Mouse (Mus musculus) forebrain, embryonic 15.5 days (tissue): ENCODE measurements at regions not wholly inside any gene's neighbourhood (a gene's known extent, or its start where the extent isn't known, plus 50 kb on each side); places are given as distances from the start of the nearest gene placed in this dataset.

Experiments
- ATAC-seq: fragments of 200-750 bp; cut with Nextera tagmentation; replicated peaks from 2 replicates; pipeline ENCODE4 v1.8.0; 2017; ENCODE audit warnings: mild to moderate bottlenecking, moderate TSS enrichment, moderate library complexity
- H3K27ac ChIP-seq: fragments of 300-500 bp; sonication (generic); replicated peaks from 2 replicates; pipeline ENCODE4 v1.5.1; 2015; ENCODE audit warnings: mild to moderate bottlenecking, inconsistent platforms
- H3K27me3 ChIP-seq: fragments of 300-500 bp; sonication (generic); 2 replicates; pipeline ENCODE4 v1.6.1; 2015; ENCODE audit warnings: inconsistent platforms
- H3K36me3 ChIP-seq: fragments of 300-500 bp; sonication (generic); 2 replicates; pipeline ENCODE4 v1.6.1; 2015; ENCODE audit warnings: mild to moderate bottlenecking, inconsistent platforms
- H3K4me1 ChIP-seq: fragments of 300-500 bp; sonication (generic); 2 replicates; pipeline ENCODE4 v1.6.1; 2015; ENCODE audit warnings: inconsistent platforms
- H3K4me2 ChIP-seq: fragments of 300-500 bp; sonication (generic); replicated peaks from 2 replicates; pipeline ENCODE4 v1.6.1; 2015; ENCODE audit warnings: mild to moderate bottlenecking, inconsistent platforms
- H3K4me3 ChIP-seq: fragments of 300-500 bp; sonication (generic); 2 replicates; pipeline ENCODE4 v1.5.1; 2015; ENCODE audit warnings: mild to moderate bottlenecking, inconsistent platforms
- H3K9ac ChIP-seq: fragments of 300-500 bp; sonication (generic); replicated peaks from 2 replicates; pipeline ENCODE4 v1.6.1; 2015; ENCODE audit warnings: mild to moderate bottlenecking, inconsistent platforms
- H3K9me3 ChIP-seq: fragments of 300-500 bp; sonication (generic); 2 replicates; pipeline ENCODE4 v1.6.1; 2016; ENCODE audit warnings: inconsistent platforms
- WGBS: fragments of 180-500 bp; shearing (Covaris S2); methylation state at CpG from one replicate; pipeline ENCODE4 v1.1.7; 2015; ENCODE audit warnings: mixed read lengths; 5-methylcytosine and 5-hydroxymethylcytosine counted together

DNA sequence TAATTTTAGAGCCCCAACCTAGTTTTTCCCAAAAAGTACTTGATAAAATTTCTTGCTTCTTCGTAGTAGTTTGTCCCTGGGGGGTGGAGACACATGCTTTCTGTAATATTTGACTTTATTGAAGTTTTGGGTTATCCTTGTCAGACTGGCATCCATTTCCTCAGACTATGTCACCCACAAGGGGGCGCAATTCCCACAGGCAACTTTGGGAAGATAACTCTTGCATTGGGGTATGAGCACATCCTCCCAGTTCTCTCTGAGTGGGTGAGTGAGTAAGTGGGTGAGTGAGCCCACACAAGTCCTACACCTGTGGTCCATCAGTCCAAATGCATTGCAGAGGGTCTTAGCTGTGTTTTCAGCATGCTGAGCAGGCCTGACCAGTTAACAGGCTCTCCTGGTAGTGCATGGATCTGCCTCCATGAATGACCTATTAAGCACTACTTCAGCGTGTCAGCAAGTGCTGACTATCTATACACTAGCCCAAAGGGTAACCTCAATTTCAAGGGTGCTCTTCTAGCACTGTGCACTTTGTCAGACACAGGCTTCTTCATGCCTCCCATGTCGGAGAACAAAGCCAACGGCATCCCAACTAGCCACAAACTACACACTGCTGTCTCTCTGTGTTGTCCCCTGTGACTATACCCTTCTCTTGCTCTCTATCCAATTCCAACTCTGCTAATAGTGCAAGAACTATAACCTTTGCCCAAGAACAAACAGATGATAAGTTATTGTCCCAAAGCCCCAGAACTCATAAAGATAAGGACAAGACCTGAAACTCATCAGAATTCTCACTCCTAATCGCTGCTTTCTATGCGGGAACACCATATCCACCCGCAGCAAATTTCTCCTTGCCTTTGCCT, 275.6 kb upstream of the Tsc22d2 start:
- Histone ChIP-seq H3K4me2 (no peak overlapping the region), H3K9ac (no peak overlapping the region), H3K36me3 (no peaks in the 10 kb centered on the region), H3K9me3 (no peaks in the 10 kb centered on the region), H3K27ac (no peak overlapping the region), H3K4me1 (peaks cover 10% of the 10 kb centered on the region), H3K4me3 (no peak overlapping the region), H3K27me3 (no peaks in the 10 kb centered on the region)
- no peak for ATAC-seq
- 81% methylated on average over 8 of the region's 8 CpGs for WGBS

DNA sequence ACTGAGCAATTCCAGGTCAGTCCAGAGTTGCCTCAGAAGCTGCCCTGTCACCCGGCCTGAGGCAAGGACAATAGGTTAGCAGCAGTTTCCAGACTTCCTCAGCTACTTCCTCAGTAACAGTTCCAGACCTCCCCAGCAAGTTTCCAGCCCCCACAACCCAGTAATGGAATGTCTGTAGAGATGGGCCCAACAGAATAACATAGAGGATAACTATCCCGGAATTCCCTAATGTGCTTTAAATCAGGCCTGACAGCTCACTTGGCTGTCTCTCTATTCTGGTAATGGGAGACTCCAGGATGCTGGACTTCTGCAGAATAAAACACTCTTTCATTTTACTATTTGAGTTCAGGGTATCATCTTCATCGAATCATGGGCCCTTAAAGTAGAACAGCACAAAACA, 268.4 kb upstream of the Tsc22d2 start:
- 64% methylated on average over 3 of the region's 3 CpGs for WGBS
- H3K36me3 ChIP-seq = no peaks in the 10 kb centered on the region

DNA sequence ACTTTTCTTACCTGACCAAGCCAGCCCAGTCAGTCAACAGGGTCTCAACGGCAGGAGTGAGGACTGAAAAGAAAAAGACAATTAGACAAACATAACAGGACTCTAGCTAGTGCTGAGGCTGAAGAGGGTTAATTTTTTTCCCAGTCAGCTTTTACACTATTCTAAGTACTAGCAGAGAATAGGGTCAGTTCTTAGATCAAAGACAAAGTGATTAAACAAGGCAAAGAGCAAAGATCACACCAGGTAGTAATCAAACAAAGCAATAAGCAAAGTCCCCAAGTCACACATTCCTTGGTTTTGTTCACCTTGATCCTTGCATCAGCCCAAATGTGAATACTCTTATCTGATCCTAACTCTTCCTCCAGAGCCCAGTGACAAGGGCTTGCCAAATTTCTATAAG, 267.8 kb upstream of the Tsc22d2 start:
- Histone ChIP-seq H3K4me3 (no peak overlapping the region), H3K4me2 (no peak overlapping the region), H3K27ac (no peak overlapping the region), H3K4me1 (no peaks in the 10 kb centered on the region), H3K9me3 (no peaks in the 10 kb centered on the region), H3K9ac (no peak overlapping the region), H3K27me3 (no peaks in the 10 kb centered on the region), H3K36me3 (no peaks in the 10 kb centered on the region)
- ATAC-seq = no peak
- 50% methylated on average over 1 of the region's 1 CpGs for WGBS

More for the DNA sequence above, 268.4 kb upstream of the Tsc22d2 start:
- Histone ChIP-seq H3K27me3 (no peaks in the 10 kb centered on the region), H3K4me1 (no peaks in the 10 kb centered on the region), H3K9me3 (no peaks in the 10 kb centered on the region), H3K27ac (no peak overlapping the region), H3K4me2 (no peak overlapping the region), H3K4me3 (no peak overlapping the region), H3K9ac (no peak overlapping the region)
- ATAC-seq = no peak

DNA sequence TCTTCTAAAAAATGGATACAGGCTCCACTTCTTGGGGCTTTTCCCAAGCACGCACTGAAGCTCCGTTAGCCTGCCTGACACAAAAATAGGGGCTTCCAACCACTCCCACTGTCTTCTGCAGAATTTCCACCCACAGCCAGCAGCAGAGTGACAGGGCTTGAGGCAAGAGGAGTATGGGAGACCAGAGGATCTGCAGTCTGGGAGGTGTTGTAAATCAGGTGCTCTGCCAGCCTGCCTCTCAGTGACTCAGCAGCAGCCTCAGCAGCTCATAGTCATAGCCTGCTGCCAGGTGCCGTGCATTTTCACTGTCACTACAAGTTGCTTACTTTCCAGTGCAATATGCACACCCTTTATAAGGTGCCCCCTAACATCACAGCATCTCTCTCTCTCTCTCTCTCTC, 261.4 kb upstream of the Tsc22d2 start:
- Histone ChIP-seq H3K27me3 (no peaks in the 10 kb centered on the region), H3K9me3 (no peaks in the 10 kb centered on the region)
- 85% methylated on average over 3 of the region's 3 CpGs for WGBS

DNA sequence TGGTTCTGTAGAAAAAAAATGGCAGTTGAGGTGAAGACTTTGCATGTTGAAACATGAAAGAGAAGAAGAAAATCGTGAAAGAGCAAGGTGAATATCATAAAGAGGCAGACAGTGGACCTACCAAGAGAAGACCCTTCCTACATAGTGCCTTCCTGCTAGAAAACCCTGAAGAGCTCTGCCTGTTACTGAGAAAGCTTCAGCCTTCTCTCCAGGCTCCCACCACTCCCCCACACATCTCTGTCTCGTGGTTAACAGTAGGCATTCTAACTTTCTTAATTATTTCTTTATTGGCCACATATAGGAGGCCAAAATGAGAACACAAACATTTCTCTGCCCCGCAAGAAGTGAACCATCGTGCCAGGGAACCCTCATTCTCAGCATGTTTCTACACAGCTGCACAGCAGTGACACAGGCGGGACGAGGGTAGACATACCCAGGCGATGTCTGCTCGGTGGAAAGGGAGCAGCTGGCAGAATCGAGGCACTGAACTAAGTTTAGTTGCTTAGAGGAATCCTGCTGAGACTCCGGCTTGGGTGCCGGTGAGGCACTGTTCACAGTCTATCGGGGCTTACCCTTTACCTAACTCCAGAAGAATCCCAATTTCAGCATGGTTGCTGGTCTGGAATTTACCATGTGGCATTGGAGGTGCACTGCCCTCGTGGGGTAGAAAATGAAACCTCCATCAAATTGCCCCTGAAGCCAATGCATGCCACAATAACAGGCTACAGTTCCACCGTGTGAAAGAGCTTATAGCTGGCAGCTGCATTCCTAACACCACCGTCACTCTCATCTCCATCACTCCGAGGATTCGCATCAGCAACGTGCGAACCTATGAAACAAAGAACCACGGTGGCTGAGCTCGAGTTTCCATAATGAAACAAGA, 260.4 kb upstream of the Tsc22d2 start:
- no peak for ATAC-seq

More for the DNA sequence above, 261.4 kb upstream of the Tsc22d2 start:
- H3K4me2 ChIP-seq = no peak overlapping the region
- no peaks in the 10 kb centered on the region for H3K4me1 ChIP-seq
- H3K4me3 ChIP-seq = no peak overlapping the region
- no peak overlapping the region for H3K9ac ChIP-seq
- no peak overlapping the region for H3K27ac ChIP-seq
- no peak for ATAC-seq
- H3K36me3 ChIP-seq = no peaks in the 10 kb centered on the region

DNA sequence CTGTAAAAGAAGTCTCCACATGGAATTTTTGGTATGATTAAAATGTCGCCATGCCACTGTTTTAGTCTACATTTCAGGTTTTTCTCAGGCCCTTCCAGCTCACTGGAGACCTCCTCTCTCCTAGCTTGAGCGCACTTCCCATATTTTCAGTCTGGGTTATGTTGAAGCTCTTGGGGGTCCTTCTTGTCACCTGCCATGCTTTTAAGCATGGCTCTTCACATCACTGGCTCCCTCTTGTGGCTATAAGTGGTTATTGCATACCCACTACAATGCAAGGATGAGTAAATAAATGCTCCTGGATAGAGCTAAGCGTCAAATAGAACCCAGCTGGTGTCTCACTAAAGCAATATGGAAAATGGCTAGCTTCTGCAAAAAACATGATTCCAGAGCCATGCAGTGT, 255.1 kb upstream of the Tsc22d2 start:
- Histone ChIP-seq H3K36me3 (no peaks in the 10 kb centered on the region), H3K4me1 (no peaks in the 10 kb centered on the region), H3K9ac (no peak overlapping the region), H3K9me3 (no peaks in the 10 kb centered on the region), H3K4me3 (no peak overlapping the region), H3K27me3 (no peaks in the 10 kb centered on the region), H3K4me2 (no peak overlapping the region), H3K27ac (no peak overlapping the region)
- 73% methylated on average over 3 of the region's 3 CpGs for WGBS
- no peak; the same call in 1 of the 2 replicates for ATAC-seq

More for the DNA sequence above, 260.4 kb upstream of the Tsc22d2 start:
- WGBS = 77% methylated on average over 21 of the region's 21 CpGs
- no peak overlapping the region for H3K4me3 ChIP-seq
- H3K4me1 ChIP-seq = no peaks in the 10 kb centered on the region
- H3K4me2 ChIP-seq = no peak overlapping the region
- no peaks in the 10 kb centered on the region for H3K36me3 ChIP-seq
- H3K9ac ChIP-seq = no peak overlapping the region
- no peak overlapping the region for H3K27ac ChIP-seq
- H3K9me3 ChIP-seq = no peaks in the 10 kb centered on the region
- H3K27me3 ChIP-seq = no peaks in the 10 kb centered on the region

DNA sequence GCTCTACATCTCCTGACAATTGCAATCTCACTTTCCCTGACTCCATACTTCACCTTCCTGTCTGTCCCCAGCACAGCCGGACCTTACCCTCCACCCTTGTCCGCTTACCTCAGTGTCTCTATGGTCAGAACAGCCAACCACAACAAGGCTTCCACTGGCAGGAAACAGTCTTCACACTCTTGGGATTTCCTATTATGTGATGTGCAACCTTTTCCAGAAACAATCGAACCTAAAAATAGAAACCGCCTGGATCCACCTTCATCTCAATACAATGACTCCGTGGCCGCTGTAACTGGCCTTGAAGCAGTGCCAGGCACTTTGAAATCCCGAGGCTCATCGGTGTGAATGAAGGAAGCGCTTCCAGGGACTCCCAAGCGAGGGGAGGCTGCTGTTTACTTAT, 252.3 kb upstream of the Tsc22d2 start:
- H3K27ac ChIP-seq = no peak overlapping the region
- no peak overlapping the region for H3K4me3 ChIP-seq
- H3K4me2 ChIP-seq = no peak overlapping the region
- WGBS = 31% methylated on average over 10 of the region's 10 CpGs
- H3K36me3 ChIP-seq = no peaks in the 10 kb centered on the region
- H3K4me1 ChIP-seq = no peaks in the 10 kb centered on the region
- ATAC-seq = no peak
- H3K27me3 ChIP-seq = no peaks in the 10 kb centered on the region
- H3K9ac ChIP-seq = no peak overlapping the region
- no peaks in the 10 kb centered on the region for H3K9me3 ChIP-seq

DNA sequence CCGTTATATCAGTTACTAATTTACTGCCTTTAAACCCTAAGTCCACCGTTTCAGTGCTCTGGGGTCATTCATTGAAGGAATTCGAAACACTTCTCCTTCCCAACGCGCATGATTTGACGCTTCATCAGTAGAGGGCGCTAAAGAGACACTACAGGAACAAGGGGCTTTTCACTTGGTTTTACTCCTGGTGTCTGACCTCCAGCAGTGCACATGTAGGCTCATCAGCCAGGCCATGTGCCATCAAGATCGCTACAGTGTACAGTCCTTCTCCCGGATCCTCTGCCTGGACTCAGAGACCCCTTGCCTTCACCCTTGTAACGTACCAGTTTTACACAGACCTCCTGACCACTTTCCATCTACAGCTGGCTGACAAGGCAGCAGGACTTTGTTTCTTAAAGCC, 250.7 kb upstream of the Tsc22d2 start:
- Histone ChIP-seq H3K27me3 (no peaks in the 10 kb centered on the region), H3K36me3 (no peaks in the 10 kb centered on the region), H3K4me2 (no peak overlapping the region), H3K9me3 (no peaks in the 10 kb centered on the region), H3K4me3 (no peak overlapping the region), H3K4me1 (peaks cover 6% of the 10 kb centered on the region; the same call in 1 of the 2 replicates), H3K9ac (no peak overlapping the region), H3K27ac (no peak overlapping the region)
- ATAC-seq = peak; percentile 49; the same call in 1 of the 2 replicates
- 9% methylated on average over 10 of the region's 10 CpGs for WGBS

DNA sequence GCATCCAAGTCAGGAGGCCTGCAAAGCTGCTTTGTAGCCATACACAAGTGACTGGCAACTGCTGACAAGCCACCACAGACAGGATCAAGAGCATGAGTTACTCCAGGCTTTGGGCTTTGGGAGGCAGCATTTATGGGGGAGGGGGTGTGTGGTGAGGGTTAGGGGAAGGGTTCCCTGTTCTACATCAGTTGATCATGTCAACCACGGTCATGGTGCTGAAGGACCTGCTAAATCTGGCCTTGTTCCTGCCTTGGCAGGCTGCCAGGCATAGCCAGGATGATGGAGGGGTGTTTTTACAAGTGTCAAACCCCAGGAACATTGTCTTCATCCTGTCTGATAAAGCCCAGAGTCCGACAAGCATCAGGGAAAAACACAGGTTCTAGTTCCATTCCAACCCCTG, 247.9 kb upstream of the Tsc22d2 start:
- WGBS = 20% methylated on average over 2 of the region's 2 CpGs
- ATAC-seq = no peak
- Histone ChIP-seq H3K9ac (no peak overlapping the region), H3K27me3 (no peaks in the 10 kb centered on the region), H3K4me1 (peaks cover 9% of the 10 kb centered on the region; the same call in 1 of the 2 replicates), H3K27ac (no peak overlapping the region), H3K9me3 (no peaks in the 10 kb centered on the region), H3K4me3 (no peak overlapping the region), H3K36me3 (no peaks in the 10 kb centered on the region), H3K4me2 (no peak overlapping the region)

DNA sequence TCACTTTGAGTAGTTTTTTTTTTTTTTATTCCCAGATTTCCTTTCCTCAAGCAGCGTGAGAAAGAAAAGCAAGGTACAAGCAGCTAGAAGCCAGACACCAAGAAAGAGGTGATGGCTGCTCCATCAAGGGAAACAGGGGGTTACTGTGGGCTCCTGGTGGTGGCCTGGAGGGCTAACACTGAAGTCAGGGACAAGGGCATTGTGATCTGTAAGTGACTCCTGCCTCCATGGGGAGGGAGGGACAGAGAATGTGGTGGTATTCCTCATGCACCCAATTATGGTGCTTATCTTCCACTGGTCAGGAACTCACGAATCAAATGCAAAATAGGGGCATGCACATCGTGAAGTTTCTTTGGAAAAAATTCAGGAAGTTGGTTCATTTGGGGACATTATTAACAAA, 247.4 kb upstream of the Tsc22d2 start:
- Histone ChIP-seq H3K36me3 (no peaks in the 10 kb centered on the region), H3K9me3 (no peaks in the 10 kb centered on the region), H3K4me3 (no peak overlapping the region), H3K27ac (no peak overlapping the region), H3K27me3 (no peaks in the 10 kb centered on the region), H3K9ac (no peak overlapping the region), H3K4me2 (no peak overlapping the region), H3K4me1 (peaks cover 9% of the 10 kb centered on the region; the same call in 1 of the 2 replicates)
- no peak for ATAC-seq
- WGBS = 94% methylated on average over 3 of the region's 3 CpGs

DNA sequence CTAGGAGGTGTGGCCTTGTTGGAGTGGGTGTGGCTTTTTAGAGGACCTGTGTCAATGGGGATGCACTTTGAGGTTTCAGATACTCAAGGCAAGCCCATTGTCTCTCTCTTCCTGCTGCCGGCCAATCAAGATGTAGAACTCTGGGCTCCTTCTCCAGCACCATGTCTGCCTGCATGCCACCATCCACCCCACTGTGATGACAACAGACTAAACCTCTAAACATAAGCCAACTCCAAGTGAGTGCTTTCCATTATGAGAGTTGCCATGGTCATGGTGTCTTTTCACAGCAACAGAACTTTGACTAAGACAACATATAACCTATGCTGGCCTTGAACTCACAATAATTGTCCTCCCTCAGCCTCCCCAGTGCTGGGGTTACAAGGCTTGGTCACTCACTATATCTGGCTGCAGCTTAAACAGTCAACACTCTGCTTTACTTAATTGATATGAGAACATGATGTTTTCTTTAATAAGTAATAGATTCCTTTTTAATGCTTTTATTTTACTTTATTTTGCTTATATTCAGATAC, 246.7 kb upstream of the Tsc22d2 start:
- no peak overlapping the region for H3K9ac ChIP-seq
- no peak overlapping the region for H3K4me2 ChIP-seq
- peaks cover 9% of the 10 kb centered on the region; the same call in 1 of the 2 replicates for H3K4me1 ChIP-seq
- 86% methylated on average over 1 of the region's 1 CpGs for whole genome bisulfite sequencing
- no peak overlapping the region for H3K27ac ChIP-seq
- ATAC-seq = no peak
- H3K27me3 ChIP-seq = no peaks in the 10 kb centered on the region
- no peaks in the 10 kb centered on the region for H3K9me3 ChIP-seq
- H3K4me3 ChIP-seq = no peak overlapping the region
- H3K36me3 ChIP-seq = no peaks in the 10 kb centered on the region
